Mouse (Mus musculus) limb, embryonic 14.5 days (tissue): ENCODE measurements around the gene Fzd10. TPM values are rescaled to one million over a fixed set of nuclear protein-coding genes. Genes with fewer than 3 reads are reported as not detected.
A peak's percentile ranks its signal among the peaks of the same experiment; 100 is the strongest.

Source experiments
- ATAC-seq: fragments of 200-750 bp; cut with Nextera tagmentation; 2 replicates; pipeline ENCODE4 v1.8.0; 2017; ENCODE audit warnings: low read depth, moderate number of reproducible peaks, moderate TSS enrichment; ENCODE audit not compliant: low FRiP score
- DNase-seq: peaks from one replicate; pipeline ENCODE4 v3.0.0-alpha.2; 2015; ENCODE audit warnings: low spot score
- H3K27ac ChIP-seq: fragments of 300-500 bp; sonication (generic); replicated peaks from 2 replicates; pipeline ENCODE4 v1.5.1; 2014; ENCODE audit warnings: low read depth, mild to moderate bottlenecking, low read length, moderate library complexity, mixed read lengths
- H3K27me3 ChIP-seq: fragments of 300-500 bp; sonication (generic); 2 replicates; pipeline ENCODE4 v1.6.1; 2014; ENCODE audit warnings: low read length, mixed read lengths; ENCODE audit not compliant: control insufficient read depth, insufficient read depth
- H3K36me3 ChIP-seq: fragments of 300-500 bp; sonication (generic); 2 replicates; pipeline ENCODE4 v1.6.1; 2014; ENCODE audit warnings: mild to moderate bottlenecking, low read length, moderate library complexity, mixed read lengths; ENCODE audit not compliant: control insufficient read depth, insufficient read depth
- H3K4me1 ChIP-seq: fragments of 300-500 bp; sonication (generic); 2 replicates; pipeline ENCODE4 v1.6.1; 2014; ENCODE audit warnings: antibody characterized with exemption, low read length, mixed read lengths; ENCODE audit not compliant: control insufficient read depth, insufficient read depth
- H3K4me2 ChIP-seq: fragments of 300-500 bp; sonication (generic); replicated peaks from 2 replicates; pipeline ENCODE4 v1.6.1; 2014; ENCODE audit warnings: low read depth, mild to moderate bottlenecking, low read length, moderate library complexity; ENCODE audit not compliant: severe bottlenecking
- H3K4me3 ChIP-seq: fragments of 300-500 bp; sonication (generic); replicated peaks from 2 replicates; pipeline ENCODE4 v1.5.1; 2014; ENCODE audit warnings: low read length
- H3K9ac ChIP-seq: fragments of 300-500 bp; sonication (generic); 2 replicates; pipeline ENCODE4 v1.6.1; 2014; ENCODE audit warnings: mild to moderate bottlenecking, low read depth, low read length, moderate library complexity; ENCODE audit not compliant: severe bottlenecking
- H3K9me3 ChIP-seq: fragments of 300-500 bp; sonication (generic); 2 replicates; pipeline ENCODE4 v1.6.1; 2016; ENCODE audit warnings: low read length; ENCODE audit not compliant: control insufficient read depth
- POLR2A ChIP-seq: fragments of 200-500 bp; IDR thresholded peaks from 2 replicates; pipeline ENCODE4 v1.8.0; 2012; ENCODE audit warnings: inconsistent platforms, mild to moderate bottlenecking, moderate library complexity, borderline replicate concordance; ENCODE audit not compliant: insufficient read depth, insufficient read length; ENCODE audit errors: extremely low read depth
- WGBS: fragments of 180-500 bp; shearing (Covaris S2); extraction: QIAGEN DNeasy Blood & Tissue Kit; methylation state at CpG from one replicate; pipeline ENCODE4 v1.1.7; 2014; 5-methylcytosine and 5-hydroxymethylcytosine counted together
- polyA plus RNA-seq, 2 experiments: library from polyadenylated mRNA; depleted of rRNA in 1 of 2; stranded (reverse) in 1 of 2; unstranded in 1 of 2; fragments of >200 nt; fragmentation: Nextera tagmentation in 1 of 2; extraction: Ambion mirVana in 1 of 2; gene quantifications; 2 replicates each; pipeline versions ENCODE4 v1.2.1 to v1.2.3; 2012 to 2014

Gene Fzd10
- polyA plus RNA-seq, 2 experiments, result 12.5 to 23.1 TPM

GRCm38 (mm10) chr5:128596813-128597212 lies 3.8 kb upstream of the Fzd10 start:
- TF ChIP-seq POLR2A, result no peak
- WGBS, result 1% methylated on average over 20 of the region's 20 CpGs
- Histone ChIP-seq H3K9me3 (no peaks in the 10 kb centered on the region), H3K4me3 (peak overlapping the region; percentile 37), H3K27me3 (peaks cover 17% of the 10 kb centered on the region; the same call in 1 of the 2 replicates), H3K27ac (no peak overlapping the region), H3K36me3 (no peaks in the 10 kb centered on the region), H3K4me1 (peaks cover 27% of the 10 kb centered on the region; the same call in 1 of the 2 replicates), H3K4me2 (peak overlapping the region; percentile 43), H3K9ac (peak overlapping the region; percentile 46)
- ATAC-seq, result no peak
- no peak for DNase-seq

GRCm38 (mm10) chr5:128597381-128597780 lies 3.3 kb upstream of the Fzd10 start:
- Histone ChIP-seq H3K4me1 (peaks cover 32% of the 10 kb centered on the region), H3K9me3 (no peaks in the 10 kb centered on the region), H3K4me2 (peak overlapping the region; percentile 43), H3K9ac (no peak overlapping the region), H3K27ac (no peak overlapping the region), H3K36me3 (no peaks in the 10 kb centered on the region), H3K27me3 (peaks cover 17% of the 10 kb centered on the region; the same call in 1 of the 2 replicates), H3K4me3 (peak overlapping the region; percentile 37)
- ATAC-seq (no peak), DNase-seq (no peak)
- WGBS, result 21% methylated on average over 4 of the region's 4 CpGs
- TF ChIP-seq POLR2A, result no peak

GRCm38 (mm10) chr5:128598191-128598720 lies 2.4 kb upstream of the Fzd10 start:
- DNase-seq, result no peak
- ATAC-seq, result no peak
- no peak for TF ChIP-seq POLR2A
- H3K4me3 ChIP-seq, result peak overlapping the region; percentile 72
- no peak overlapping the region for H3K9ac ChIP-seq
- H3K27me3 ChIP-seq, result peaks cover 17% of the 10 kb centered on the region; the same call in 1 of the 2 replicates
- 4% methylated on average over 10 of the region's 10 CpGs for WGBS
- H3K4me2 ChIP-seq, result peak overlapping the region; percentile 93
- no peaks in the 10 kb centered on the region for H3K9me3 ChIP-seq
- no peak overlapping the region for H3K27ac ChIP-seq
- H3K4me1 ChIP-seq, result peaks cover 37% of the 10 kb centered on the region
- H3K36me3 ChIP-seq, result no peaks in the 10 kb centered on the region

- no peak for TF ChIP-seq POLR2A
- H3K4me3 ChIP-seq, result peak overlapping the region; percentile 72
- peaks cover 37% of the 10 kb centered on the region for H3K4me1 ChIP-seq
- ATAC-seq (no peak), DNase-seq (no peak)
- no peaks in the 10 kb centered on the region for H3K9me3 ChIP-seq
- H3K36me3 ChIP-seq, result no peaks in the 10 kb centered on the region
- H3K9ac ChIP-seq, result no peak overlapping the region
- under 1% methylated on average over 19 of the region's 20 CpGs for WGBS
- peaks cover 17% of the 10 kb centered on the region; the same call in 1 of the 2 replicates for H3K27me3 ChIP-seq
- H3K4me2 ChIP-seq, result peak overlapping the region; percentile 93
- no peak overlapping the region; the same call in 1 of the 2 replicates for H3K27ac ChIP-seq
Observed at GRCm38 (mm10) chr5:128598760-128599364, 1.8 kb upstream of the Fzd10 start.

GRCm38 (mm10) chr5:128599365-128600071 lies 1.1 kb upstream of the Fzd10 start:
- no peak for DNase-seq

More at GRCm38 (mm10) chr5:128599365-128600071, 1.1 kb upstream of the Fzd10 start:
- no peak for TF ChIP-seq POLR2A
- Histone ChIP-seq H3K4me2 (peak overlapping the region; percentile 93), H3K36me3 (no peaks in the 10 kb centered on the region), H3K4me1 (peaks cover 43% of the 10 kb centered on the region), H3K9ac (peak overlapping the region; percentile 76), H3K27ac (peak overlapping the region; percentile 43; the same call in 1 of the 2 replicates), H3K27me3 (peaks cover 17% of the 10 kb centered on the region; the same call in 1 of the 2 replicates), H3K9me3 (no peaks in the 10 kb centered on the region), H3K4me3 (peak overlapping the region; percentile 72)
- ATAC-seq, result no peak
- WGBS, result under 1% methylated on average over 27 of the region's 28 CpGs
